15 mouse cellular contexts compared by ENCODE assay signal in the genomic region with DNA sequence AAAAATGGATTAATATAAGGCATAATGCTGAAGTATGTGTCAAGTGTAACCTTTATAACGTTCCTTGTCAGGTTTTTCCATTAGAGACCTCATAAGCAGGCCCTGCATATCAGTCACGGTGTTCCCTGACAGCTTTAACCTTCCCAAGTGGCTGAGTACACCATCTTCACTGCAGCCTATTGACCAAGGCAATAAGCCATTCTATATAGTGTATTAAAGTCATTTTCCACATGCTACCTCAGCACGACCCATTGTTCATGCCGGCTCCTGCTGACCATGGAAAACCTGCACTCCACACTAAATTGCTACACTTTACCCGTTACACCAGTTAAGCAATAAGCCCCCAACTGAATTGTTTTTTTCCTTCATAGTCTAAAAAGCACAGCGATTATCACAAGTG.
DNase-seq lines count a peak whose midpoint lies in the region; ATAC-seq lines count a peak whose summit lies in the region.
"Had no signal": no experiment of that assay in that cellular context is flagged by ENCODE, and none has a peak within 500 bp of the region (broad histone marks: within the 10 kb centered on the region; RNA-seq: fewer than 3 reads in every experiment).

No protein-coding gene starts in this region.

- no peak overlapping the region for H3K4me2 ChIP-seq in forebrain, embryonic 11.5 days (ENCODE audit: low read depth, low read length, severe bottlenecking)
- H3K4me2 ChIP-seq in forebrain, embryonic 16.5 days (ENCODE audit: low read length): no peak overlapping the region
- H3K4me2 ChIP-seq in hindbrain, embryonic 14.5 days (replicated peaks): no peak overlapping the region
- no peak overlapping the region for H3K4me2 ChIP-seq in midbrain, embryonic 16.5 days (ENCODE audit: low read length)
- H3K4me2 ChIP-seq in liver, embryonic 12.5 days: no peak overlapping the region
- H3K4me2 ChIP-seq in liver, embryonic 11.5 days: no peak overlapping the region
- H3K4me2 ChIP-seq: heart, embryonic 12.5 days had no signal

- H3K9me3 ChIP-seq in forebrain, embryonic 11.5 days (ENCODE audit: control insufficient read depth, low read length): no peaks in the 10 kb centered on the region
- H3K9me3 ChIP-seq in forebrain, embryonic 16.5 days (ENCODE audit: control insufficient read depth, low read length): no peaks in the 10 kb centered on the region
- no peaks in the 10 kb centered on the region for H3K9me3 ChIP-seq in hindbrain, embryonic 14.5 days (ENCODE audit: control insufficient read depth, low read length)
- H3K9me3 ChIP-seq in midbrain, embryonic 16.5 days (replicated peaks; ENCODE audit: control insufficient read depth, low read length, poor library complexity, severe bottlenecking): no peaks in the 10 kb centered on the region
- H3K9me3 ChIP-seq in liver, embryonic 12.5 days (replicated peaks): no peaks in the 10 kb centered on the region
- no peaks in the 10 kb centered on the region for H3K9me3 ChIP-seq in liver, embryonic 11.5 days (ENCODE audit: control insufficient read depth, low read length)
- H3K9me3 ChIP-seq: heart, embryonic 12.5 days had no signal

- no peak overlapping the region for H3K27ac ChIP-seq in forebrain, embryonic 11.5 days (ENCODE audit: low read depth, low read length)
- H3K27ac ChIP-seq in forebrain, embryonic 16.5 days (ENCODE audit: low read length): no peak overlapping the region
- peak overlapping the region; percentile 38; the same call in 1 of the 2 replicates for H3K27ac ChIP-seq in hindbrain, embryonic 14.5 days
- H3K27ac ChIP-seq in midbrain, embryonic 16.5 days (ENCODE audit: low read length): no peak overlapping the region
- no peak overlapping the region for H3K27ac ChIP-seq in liver, embryonic 12.5 days
- H3K27ac ChIP-seq in liver, embryonic 11.5 days (ENCODE audit: low read depth, low read length): no peak overlapping the region
- H3K27ac ChIP-seq: liver, embryonic 14.5 days; stomach, postnatal 0 days had no signal

- H3K36me3 ChIP-seq in forebrain, embryonic 11.5 days (ENCODE audit: control insufficient read depth, insufficient read depth, low read length): no peaks in the 10 kb centered on the region
- no peaks in the 10 kb centered on the region for H3K36me3 ChIP-seq in forebrain, embryonic 16.5 days (ENCODE audit: control insufficient read depth, insufficient read depth)
- no peaks in the 10 kb centered on the region for H3K36me3 ChIP-seq in hindbrain, embryonic 14.5 days (replicated peaks; ENCODE audit: control insufficient read depth, insufficient read depth)
- no peaks in the 10 kb centered on the region for H3K36me3 ChIP-seq in midbrain, embryonic 16.5 days (ENCODE audit: control insufficient read depth, insufficient read depth, low read length)
- H3K36me3 ChIP-seq in liver, embryonic 12.5 days: no peaks in the 10 kb centered on the region
- no peaks in the 10 kb centered on the region for H3K36me3 ChIP-seq in liver, embryonic 11.5 days (ENCODE audit: control insufficient read depth, insufficient read depth, low read length)
- H3K36me3 ChIP-seq: heart, embryonic 12.5 days had no signal

- 0 out of 2 replicates have a peak, but pooled peaks have one; percentile 29 for ATAC-seq in forebrain, embryonic 11.5 days (replicated peaks; ENCODE audit: low FRiP score)
- no peak for ATAC-seq in forebrain, embryonic 16.5 days
- peak; percentile 70 for ATAC-seq in hindbrain, embryonic 14.5 days (ENCODE audit: low FRiP score)
- peak; percentile 39; the same call in 1 of the 2 replicates for ATAC-seq in midbrain, embryonic 16.5 days
- ATAC-seq in liver, embryonic 12.5 days: no peak
- no peak for ATAC-seq in liver, embryonic 11.5 days (replicated peaks; ENCODE audit: low FRiP score)
- ATAC-seq: Patski had no signal

- H3K27me3 ChIP-seq in forebrain, embryonic 11.5 days (ENCODE audit: control insufficient read depth, insufficient read depth, low read length): no peaks in the 10 kb centered on the region
- no peaks in the 10 kb centered on the region for H3K27me3 ChIP-seq in forebrain, embryonic 16.5 days (replicated peaks; ENCODE audit: control insufficient read depth, insufficient read depth, low read length)
- H3K27me3 ChIP-seq in hindbrain, embryonic 14.5 days (ENCODE audit: control insufficient read depth, insufficient read depth, low read length): no peaks in the 10 kb centered on the region
- no peaks in the 10 kb centered on the region for H3K27me3 ChIP-seq in midbrain, embryonic 16.5 days (ENCODE audit: control insufficient read depth, insufficient read depth, low read depth, low read length)
- H3K27me3 ChIP-seq in liver, embryonic 12.5 days (replicated peaks): no peaks in the 10 kb centered on the region
- no peaks in the 10 kb centered on the region for H3K27me3 ChIP-seq in liver, embryonic 11.5 days (replicated peaks; ENCODE audit: control insufficient read depth, insufficient read depth, low read length)
- H3K27me3 ChIP-seq: heart, embryonic 12.5 days; Patski had no signal

- no peak overlapping the region for H3K9ac ChIP-seq in forebrain, embryonic 11.5 days (ENCODE audit: low read length)
- H3K9ac ChIP-seq in forebrain, embryonic 16.5 days (replicated peaks; ENCODE audit: low read depth, low read length): no peak overlapping the region
- H3K9ac ChIP-seq in hindbrain, embryonic 14.5 days: no peak overlapping the region
- H3K9ac ChIP-seq in midbrain, embryonic 16.5 days (ENCODE audit: low read depth, low read length): no peak overlapping the region
- no peak overlapping the region for H3K9ac ChIP-seq in liver, embryonic 12.5 days
- no peak overlapping the region for H3K9ac ChIP-seq in liver, embryonic 11.5 days (ENCODE audit: low read depth, low read length)
- H3K9ac ChIP-seq: heart, embryonic 12.5 days; liver, embryonic 14.5 days had no signal

- DNase-seq in forebrain, embryonic 11.5 days (ENCODE audit: low spot score): no peak
- DNase-seq in hindbrain, embryonic 14.5 days (ENCODE audit: low spot score): no peak
- no peak for DNase-seq in liver, embryonic 11.5 days (ENCODE audit: low spot score)
- DNase-seq in natural killer cell, adult 2 months (ENCODE audit: low spot score in 2 of 2): no peak
- DNase-seq in layer of hippocampus, adult 18-20 months (ENCODE audit: low spot score in 2 of 2): no peak
- DNase-seq: cerebellum, adult 18-20 months; gastrocnemius, postnatal 36 days; lung, postnatal 14 days had no signal

- 41% methylated on average over 6 of the region's 6 CpGs for WGBS in forebrain, embryonic 11.5 days
- 61% methylated on average over 6 of the region's 6 CpGs for WGBS in forebrain, embryonic 16.5 days
- WGBS in hindbrain, embryonic 14.5 days: 30% methylated on average over 6 of the region's 6 CpGs
- WGBS in midbrain, embryonic 16.5 days: 39% methylated on average over 6 of the region's 6 CpGs
- WGBS in liver, embryonic 12.5 days (ENCODE audit: insufficient replicate concordance): 65% methylated on average over 6 of the region's 6 CpGs
- 77% methylated on average over 6 of the region's 6 CpGs for WGBS in liver, embryonic 11.5 days

- H3K4me1 ChIP-seq in forebrain, embryonic 11.5 days (replicated peaks; ENCODE audit: control insufficient read depth, insufficient read depth, low read length): no peaks in the 10 kb centered on the region
- no peaks in the 10 kb centered on the region for H3K4me1 ChIP-seq in forebrain, embryonic 16.5 days (replicated peaks; ENCODE audit: control insufficient read depth, insufficient read depth, low read length)
- 0 out of 2 replicates have a peak, but pooled peaks cover 3% of the 10 kb centered on the region for H3K4me1 ChIP-seq in hindbrain, embryonic 14.5 days (replicated peaks; ENCODE audit: control insufficient read depth, insufficient read depth, low read length)
- H3K4me1 ChIP-seq in midbrain, embryonic 16.5 days (ENCODE audit: control insufficient read depth, insufficient read depth, low read length): no peaks in the 10 kb centered on the region
- no peaks in the 10 kb centered on the region for H3K4me1 ChIP-seq in liver, embryonic 12.5 days
- no peaks in the 10 kb centered on the region for H3K4me1 ChIP-seq in liver, embryonic 11.5 days (replicated peaks; ENCODE audit: control insufficient read depth, insufficient read depth, low read length)
- H3K4me1 ChIP-seq: heart, embryonic 12.5 days had no signal

- H3K4me3 ChIP-seq in forebrain, embryonic 11.5 days (ENCODE audit: low read depth, low read length): no peak overlapping the region
- no peak overlapping the region for H3K4me3 ChIP-seq in forebrain, embryonic 16.5 days (replicated peaks; ENCODE audit: low read length)
- no peak overlapping the region for H3K4me3 ChIP-seq in hindbrain, embryonic 14.5 days (replicated peaks; ENCODE audit: low read length)
- no peak overlapping the region for H3K4me3 ChIP-seq in midbrain, embryonic 16.5 days (ENCODE audit: low read depth, low read length)
- H3K4me3 ChIP-seq in liver, embryonic 12.5 days: no peak overlapping the region
- no peak overlapping the region for H3K4me3 ChIP-seq in liver, embryonic 11.5 days (ENCODE audit: low read depth, low read length)
- H3K4me3 ChIP-seq: heart, embryonic 12.5 days had no signal

Comparison
In these comparisons a context has a peak if more than half of its experiments do, and no peak if none do; other contexts are left out.
1. ATAC-seq: peak in forebrain, embryonic 11.5 days (single experiment), hindbrain, embryonic 14.5 days (single experiment) and midbrain, embryonic 16.5 days (single experiment); none in forebrain, embryonic 16.5 days (single experiment), liver, embryonic 12.5 days (single experiment) and liver, embryonic 11.5 days (single experiment).